Mouse (Mus musculus) CH12.LX (cell line): Measurements from ENCODE around the gene Ick. TPM values are rescaled to one million over a fixed set of nuclear protein-coding genes. Genes with fewer than 3 reads are reported as not detected.
A peak's percentile ranks its signal among the peaks of the same experiment; 100 is the strongest.
"Not testable (repeated sequence)": the region's sequence is repeated elsewhere in the genome, so short reads cannot be mapped to it uniquely, and the experiment has no call there.

Experiments used
- DNase-seq: peaks from one replicate; pipeline ENCODE4 v3.0.0-alpha.2; 2013; ENCODE audit errors: extremely low read depth
- H3K27ac ChIP-seq: 2 replicates; pipeline ENCODE4 v1.5.1; 2012; ENCODE audit warnings: low read depth, mild to moderate bottlenecking, control low read depth, moderate library complexity; ENCODE audit not compliant: insufficient read depth
- H3K27me3 ChIP-seq: replicated peaks from 2 replicates; pipeline ENCODE3; 2012; ENCODE audit warnings: inconsistent platforms
- H3K36me3 ChIP-seq, 2 experiments: replicated peaks in 1 of 2; 2 replicates each; pipeline versions ENCODE3 to v1.6.1; 2012; ENCODE audit warnings: inconsistent platforms in 1 of 2, low read length in 1 of 2, mild to moderate bottlenecking in 1 of 2, mixed read lengths in 1 of 2, moderate library complexity in 1 of 2; ENCODE audit not compliant: control insufficient read depth in 1 of 2, insufficient read depth in 1 of 2
- H3K4me1 ChIP-seq, 2 experiments: 2 replicates each; pipeline ENCODE4 v1.6.1; 2012; ENCODE audit warnings: inconsistent platforms in 1 of 2, moderate library complexity in 1 of 2; ENCODE audit not compliant: insufficient read depth in 2 of 2, control insufficient read depth in 1 of 2
- H3K4me2 ChIP-seq: 2 replicates; pipeline ENCODE4 v1.6.1; 2012; ENCODE audit warnings: low read depth, mild to moderate bottlenecking, control low read depth; ENCODE audit not compliant: poor library complexity, insufficient read depth, severe bottlenecking
- H3K4me3 ChIP-seq, 3 experiments: fragments of 150-350 bp in 1 of 3; sonication (generic) in 1 of 3; replicated peaks in 1 of 3; 2 replicates each; pipeline versions ENCODE3 to v1.5.1; 2011 to 2012; ENCODE audit warnings: low read depth in 2 of 3, low read length in 2 of 3, mild to moderate bottlenecking in 2 of 3, moderate library complexity in 2 of 3, control low read depth in 1 of 3, improper control_type of control experiment in 1 of 3, inconsistent platforms in 1 of 3, mixed read lengths in 1 of 3; ENCODE audit not compliant: poor library complexity in 1 of 3
- H3K79me2 ChIP-seq: replicated peaks from 2 replicates; pipeline ENCODE4 v1.6.1; 2012; ENCODE audit warnings: mild to moderate bottlenecking, moderate library complexity; ENCODE audit not compliant: control insufficient read depth, poor library complexity, insufficient read depth, severe bottlenecking; ENCODE audit errors: extremely low read depth
- H3K9ac ChIP-seq: 2 replicates; pipeline ENCODE4 v1.6.1; 2012; ENCODE audit warnings: low read depth, mild to moderate bottlenecking, control low read depth, moderate library complexity; ENCODE audit not compliant: insufficient read depth
- H3K9me3 ChIP-seq: replicated peaks from 2 replicates; pipeline ENCODE3; 2012; ENCODE audit warnings: low read length, inconsistent platforms, mixed read lengths
- CHD2 ChIP-seq: IDR thresholded peaks from 2 replicates; pipeline ENCODE4 v1.6.1; 2011; ENCODE audit warnings: low read length, improper control_type of control experiment
- CTCF ChIP-seq, 2 experiments: IDR thresholded peaks in 1 of 2; conservative IDR thresholded peaks in 1 of 2; 2 replicates each; pipeline ENCODE4 v1.5.1; 2011 to 2012; ENCODE audit warnings: low read depth in 2 of 2, low read length in 2 of 2, improper control_type of control experiment in 1 of 2, inconsistent platforms in 1 of 2, mild to moderate bottlenecking in 1 of 2, moderate library complexity in 1 of 2
- ELF1 ChIP-seq: IDR thresholded peaks from 2 replicates; pipeline ENCODE4 v1.6.1; 2014; ENCODE audit warnings: low read depth, mild to moderate bottlenecking, inconsistent platforms, low read length, improper control_type of control experiment
- MAFK ChIP-seq: IDR thresholded peaks from 2 replicates; pipeline ENCODE4 v1.6.1; 2011; ENCODE audit warnings: low read length, improper control_type of control experiment; ENCODE audit not compliant: insufficient replicate concordance
- MAZ ChIP-seq: IDR thresholded peaks from 2 replicates; pipeline ENCODE4 v1.6.1; 2012; ENCODE audit warnings: low read depth, mild to moderate bottlenecking, inconsistent platforms, low read length, improper control_type of control experiment, moderate library complexity
- MXI1 ChIP-seq: IDR thresholded peaks from 2 replicates; pipeline ENCODE4 v1.6.1; 2011; ENCODE audit warnings: mild to moderate bottlenecking, low read depth, low read length, improper control_type of control experiment
- NELFE ChIP-seq: IDR thresholded peaks from 2 replicates; pipeline ENCODE4 v1.6.1; 2011; ENCODE audit warnings: low read depth, low read length, improper control_type of control experiment
- PAX5 ChIP-seq: IDR thresholded peaks from 2 replicates; pipeline ENCODE4 v1.6.1; 2012; ENCODE audit warnings: low read length, inconsistent platforms, mixed read lengths
- RAD21 ChIP-seq: IDR thresholded peaks from 2 replicates; pipeline ENCODE4 v1.6.1; 2011; ENCODE audit warnings: low read depth, mild to moderate bottlenecking, low read length, improper control_type of control experiment, moderate library complexity
- SMC3 ChIP-seq: IDR thresholded peaks from 2 replicates; pipeline ENCODE4 v1.6.1; 2011; ENCODE audit warnings: low read depth, low read length, improper control_type of control experiment
- UBTF ChIP-seq: IDR thresholded peaks from 2 replicates; pipeline ENCODE4 v1.6.1; 2012; ENCODE audit warnings: low read depth, mild to moderate bottlenecking, inconsistent platforms, low read length, improper control_type of control experiment, moderate library complexity
- ZNF384 ChIP-seq: IDR thresholded peaks from 2 replicates; pipeline ENCODE4 v1.6.1; 2012; ENCODE audit warnings: low read depth, low read length, improper control_type of control experiment, inconsistent platforms
- dilution Hi-C: fragments of 300-500 bp; cut with MboI; formaldehyde crosslinking; loops from 2 replicates; pipeline ENCODE4 v1.14.3; 2020; ENCODE audit warnings: low sequenced_read_pairs; ENCODE audit not compliant: extremely low pct_unique_long_range_greater_than_20kb, extremely low pct_ligation_motif_present
- in situ Hi-C: fragments of 300-500 bp; cut with MboI; formaldehyde crosslinking; loops from 3 replicates; pipeline ENCODE4 v1.14.3; 2019; ENCODE audit warnings: low sequenced_read_pairs, low pct_ligation_motif_present, low pct_unique_long_range_greater_than_20kb, mixed read lengths
- polyA plus RNA-seq: library from polyadenylated mRNA; unstranded; fragments of >175 nt; gene quantifications from 2 replicates; pipeline ENCODE4 v1.2.1, GENCODE M21; 2012; ENCODE audit warnings: low read depth; ENCODE audit not compliant: insufficient read length
- total RNA-seq, 2 experiments: library from RNA; depleted of rRNA; stranded (reverse); fragments of 300-350 nt in 1 of 2; fragments of >200 nt in 1 of 2; gene quantifications; 2 replicates each; pipeline ENCODE4 v1.2.3; 2012 to 2014

The Ick gene
- total and polyA plus RNA-seq, 3 experiments: 4.5 to 7.1 (median 4.8) TPM

GRCm38 (mm10) chr9:78071626-78072025 lies 37.4 kb upstream of the Ick start:
- no peaks in the 10 kb centered on the region for H3K36me3 ChIP-seq
- no peak overlapping the region for H3K9ac ChIP-seq
- no peaks in the 10 kb centered on the region for H3K9me3 ChIP-seq
- no peaks in the 10 kb centered on the region for H3K27me3 ChIP-seq
- dilution Hi-C loops: no loop called here
- TF ChIP-seq UBTF (no peak), SMC3 (no peak), MAZ (no peak), PAX5 (no peak), NELFE (no peak), MXI1 (no peak)
- in situ Hi-C loops: no loop called here
- H3K79me2 ChIP-seq: no peaks in the 10 kb centered on the region
- no peak overlapping the region for H3K4me3 ChIP-seq
- DNase-seq: no peak
- H3K4me1 ChIP-seq: peaks cover 0 to 18% of the 10 kb centered on the region in 2 experiments; a peak in 2 of 4 replicates
- H3K27ac ChIP-seq: no peak overlapping the region
- H3K4me2 ChIP-seq: no peak overlapping the region

GRCm38 (mm10) chr9:78073291-78073690 lies 35.7 kb upstream of the Ick start:
- H3K4me3 ChIP-seq, DNase-seq, in situ Hi-C loops, H3K27me3 ChIP-seq, H3K9ac ChIP-seq, H3K27ac ChIP-seq, H3K79me2 ChIP-seq, H3K9me3 ChIP-seq, H3K36me3 ChIP-seq, H3K4me2 ChIP-seq, dilution Hi-C loops: not testable (repeated sequence)
- peaks cover 0 to 18% of the 10 kb centered on the region in 2 experiments; a peak in 2 of 4 replicates for H3K4me1 ChIP-seq
- peak; percentile 63 for TF ChIP-seq ZNF384

- no peaks in the 10 kb centered on the region for H3K36me3 ChIP-seq
- dilution Hi-C loops (no loop called here), in situ Hi-C loops (no loop called here)
- DNase-seq: no peak
- peaks cover 0 to 18% of the 10 kb centered on the region in 2 experiments; a peak in 2 of 4 replicates for H3K4me1 ChIP-seq
- TF ChIP-seq ELF1: no peak
- no peak for TF ChIP-seq CTCF (conservative IDR thresholded peaks at IDR 0.05 in 1 of 2, IDR thresholded peaks at IDR 0.05 in 1 of 2; ENCODE audit: low read depth in 2 of 2, low read length in 2 of 2)
- no peak for TF ChIP-seq RAD21
- TF ChIP-seq MAFK: no peak
- TF ChIP-seq CHD2: no peak
- no peak for TF ChIP-seq MXI1
- no peak overlapping the region for H3K4me3 ChIP-seq
- no peak overlapping the region for H3K27ac ChIP-seq
- H3K79me2 ChIP-seq: no peaks in the 10 kb centered on the region
- H3K9me3 ChIP-seq: no peaks in the 10 kb centered on the region
- H3K27me3 ChIP-seq: no peaks in the 10 kb centered on the region
- no peak overlapping the region for H3K9ac ChIP-seq
- no peak overlapping the region for H3K4me2 ChIP-seq
These were observed 35.2 kb upstream of the Ick start for GRCm38 (mm10) chr9:78073713-78074340.
